Mouse (Mus musculus) urinary bladder, postnatal 14 days (tissue): ENCODE data around the gene Atp9a.

Experiments used
- DNase-seq: peaks from one replicate; pipeline ENCODE4 v3.0.0; 2021; ENCODE audit warnings: low spot score

Gene Atp9a

GRCm38 (mm10) chr2:168600750-168601490 is 141.3 kb downstream of the Atp9a start:
- no peak for DNase-seq

- DNase-seq: no peak
Observed at GRCm38 (mm10) chr2:168595693-168596092, 146.5 kb downstream of the Atp9a start.

- no peak for DNase-seq
Observed at GRCm38 (mm10) chr2:168593676-168594075, 148.5 kb downstream of the Atp9a start.

GRCm38 (mm10) chr2:168593004-168593403 is 149.2 kb downstream of the Atp9a start:
- no peak for DNase-seq

- no peak for DNase-seq
Observed at GRCm38 (mm10) chr2:168591076-168591475, 151.1 kb downstream of the Atp9a start.

- DNase-seq: no peak
Observed at GRCm38 (mm10) chr2:168590556-168590955, 151.7 kb downstream of the Atp9a start.

GRCm38 (mm10) chr2:168590168-168590551 is 152.0 kb downstream of the Atp9a start:
- DNase-seq: peak; percentile 70

GRCm38 (mm10) chr2:168589368-168590167 is 152.6 kb downstream of the Atp9a start:
- DNase-seq: no peak

GRCm38 (mm10) chr2:168588591-168589367 is 153.4 kb downstream of the Atp9a start:
- no peak for DNase-seq

GRCm38 (mm10) chr2:168587159-168587558 is 155.1 kb downstream of the Atp9a start:
- DNase-seq: no peak

GRCm38 (mm10) chr2:168586512-168586911 is 155.7 kb downstream of the Atp9a start:
- DNase-seq: no peak

GRCm38 (mm10) chr2:168584857-168585256 is 157.4 kb downstream of the Atp9a start:
- no peak for DNase-seq
